Mouse (Mus musculus) intestine, embryonic 15.5 days (tissue): ENCODE results near the gene Pomgnt2. TPM values are rescaled to one million over a fixed set of nuclear protein-coding genes. Genes with fewer than 3 reads are reported as not detected.

Experiments used
- ATAC-seq: fragments of 200-750 bp; cut with Nextera tagmentation; 2 replicates; pipeline ENCODE4 v1.8.0; 2017; ENCODE audit warnings: moderate TSS enrichment, moderate library complexity
- H3K27ac ChIP-seq: fragments of 300-500 bp; sonication (generic); 2 replicates; pipeline ENCODE4 v1.5.1; 2015; ENCODE audit warnings: mild to moderate bottlenecking, inconsistent platforms
- H3K27me3 ChIP-seq: fragments of 300-500 bp; sonication (generic); replicated peaks from 2 replicates; pipeline ENCODE4 v1.6.1; 2015; ENCODE audit warnings: inconsistent platforms
- H3K36me3 ChIP-seq: fragments of 300-500 bp; sonication (generic); 2 replicates; pipeline ENCODE4 v1.6.1; 2015; ENCODE audit warnings: inconsistent platforms
- H3K4me1 ChIP-seq: fragments of 300-500 bp; sonication (generic); replicated peaks from 2 replicates; pipeline ENCODE4 v1.6.1; 2015; ENCODE audit warnings: inconsistent platforms
- H3K4me2 ChIP-seq: fragments of 300-500 bp; sonication (generic); replicated peaks from 2 replicates; pipeline ENCODE4 v1.6.1; 2015; ENCODE audit warnings: mild to moderate bottlenecking, inconsistent platforms
- H3K4me3 ChIP-seq: fragments of 300-500 bp; sonication (generic); replicated peaks from 2 replicates; pipeline ENCODE4 v1.5.1; 2015; ENCODE audit warnings: inconsistent platforms
- H3K9ac ChIP-seq: fragments of 300-500 bp; sonication (generic); 2 replicates; pipeline ENCODE4 v1.6.1; 2015; ENCODE audit warnings: inconsistent platforms
- H3K9me3 ChIP-seq: fragments of 300-500 bp; sonication (generic); 2 replicates; pipeline ENCODE4 v1.6.1; 2016; ENCODE audit warnings: inconsistent platforms
- WGBS: fragments of 180-500 bp; shearing (Covaris S2); methylation state at CpG from one replicate; pipeline ENCODE4 v1.1.7; 2015; 5-methylcytosine and 5-hydroxymethylcytosine counted together
- polyA plus RNA-seq: library from polyadenylated mRNA; unstranded; fragments of >200 nt; fragmentation: Nextera tagmentation; extraction: Ambion mirVana; gene quantifications from 2 replicates; pipeline ENCODE4 v1.2.1, GENCODE M21; 2015

The Pomgnt2 gene
- 12.9 and 15.9 TPM in 2 replicates for polyA plus RNA-seq

DNA sequence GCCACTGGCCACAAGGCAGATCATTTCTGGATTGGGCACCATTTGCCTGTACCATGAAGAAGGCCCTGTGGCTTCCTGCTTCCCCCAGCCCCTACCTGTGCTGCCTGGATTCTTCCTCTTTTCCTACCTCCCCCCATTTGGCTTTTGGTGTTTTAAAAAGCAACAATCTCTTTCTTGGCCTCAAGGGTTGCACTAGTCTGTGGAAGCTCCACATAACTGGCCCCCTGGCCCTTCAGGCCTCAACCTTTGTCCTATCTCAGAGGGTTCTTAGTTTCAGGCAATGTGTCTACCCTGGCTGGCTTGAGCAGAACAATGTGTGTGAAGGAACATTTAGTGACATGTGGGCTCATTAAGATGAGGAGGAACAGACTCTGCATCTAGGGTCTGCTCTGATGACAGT is at the start of gene Pomgnt2:
Gene Pomgnt2, minus strand, starts transcription at position 101 of the 400 bp plus-strand sequence.
- Histone ChIP-seq H3K27ac (no peak within 1 kb of the TSS), H3K9me3 (no peaks in the 10 kb centered on the region), H3K4me3 (peak within 1 kb of the TSS; percentile 71), H3K4me1 (peaks cover 6% of the 10 kb centered on the region; the same call in 1 of the 2 replicates), H3K4me2 (peak within 1 kb of the TSS; percentile 96), H3K36me3 (no peaks in the 10 kb centered on the region), H3K27me3 (no peaks in the 10 kb centered on the region), H3K9ac (no peak within 1 kb of the TSS)
- ATAC-seq = no peak

DNA sequence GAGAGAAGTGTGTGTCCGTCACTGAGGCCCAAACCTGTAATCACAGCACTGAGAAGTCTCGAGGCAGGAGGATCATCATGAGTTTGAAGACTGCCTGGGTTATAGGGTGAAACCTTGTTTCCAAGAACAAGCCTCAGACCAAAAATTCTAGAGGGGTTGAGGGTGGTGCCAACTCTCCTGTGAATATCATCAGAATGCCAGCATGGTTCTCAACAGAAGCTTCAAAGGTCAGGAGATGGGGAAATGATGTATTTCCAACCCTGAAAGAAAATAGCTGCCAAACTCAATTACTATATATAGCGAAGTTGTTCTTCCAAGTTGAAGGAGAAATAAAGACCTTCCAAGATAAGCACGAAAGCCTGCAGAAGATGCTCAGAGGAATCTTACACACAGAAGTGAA is 42.9 kb upstream of the Pomgnt2 start:
- 72% methylated on average over 4 of the region's 4 CpGs for WGBS
- no peak overlapping the region for H3K4me3 ChIP-seq
- H3K27me3 ChIP-seq = no peaks in the 10 kb centered on the region
- no peaks in the 10 kb centered on the region for H3K9me3 ChIP-seq
- H3K9ac ChIP-seq = no peak overlapping the region
- ATAC-seq = no peak
- H3K27ac ChIP-seq = no peak overlapping the region
- no peaks in the 10 kb centered on the region for H3K4me1 ChIP-seq
- H3K36me3 ChIP-seq = no peaks in the 10 kb centered on the region
- H3K4me2 ChIP-seq = no peak overlapping the region

DNA sequence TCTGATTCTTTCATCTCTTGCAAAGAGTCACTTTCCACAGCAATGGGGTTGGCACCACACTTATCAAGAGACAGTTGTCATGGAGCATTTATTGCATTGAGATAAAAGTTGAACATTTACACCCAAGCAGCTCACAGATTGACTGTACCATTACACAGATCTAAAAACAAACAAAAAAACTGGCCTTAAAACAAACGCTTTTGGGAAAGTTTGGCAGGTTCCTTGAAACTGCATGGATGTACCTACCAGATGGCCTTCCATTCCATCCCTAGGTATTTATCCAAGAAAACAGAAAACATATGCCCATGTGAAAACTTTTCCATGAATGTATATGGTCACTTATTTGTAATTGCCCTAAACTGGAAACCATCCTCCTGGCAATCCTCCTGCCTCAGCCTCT is 41.7 kb upstream of the Pomgnt2 start:
- 64% methylated on average over 1 of the region's 1 CpGs for WGBS
- no peak overlapping the region for H3K9ac ChIP-seq
- no peak for ATAC-seq
- H3K4me1 ChIP-seq = no peaks in the 10 kb centered on the region
- no peak overlapping the region for H3K4me3 ChIP-seq
- H3K9me3 ChIP-seq = no peaks in the 10 kb centered on the region
- no peak overlapping the region for H3K4me2 ChIP-seq
- no peak overlapping the region for H3K27ac ChIP-seq
- no peaks in the 10 kb centered on the region for H3K27me3 ChIP-seq
- H3K36me3 ChIP-seq = no peaks in the 10 kb centered on the region

DNA sequence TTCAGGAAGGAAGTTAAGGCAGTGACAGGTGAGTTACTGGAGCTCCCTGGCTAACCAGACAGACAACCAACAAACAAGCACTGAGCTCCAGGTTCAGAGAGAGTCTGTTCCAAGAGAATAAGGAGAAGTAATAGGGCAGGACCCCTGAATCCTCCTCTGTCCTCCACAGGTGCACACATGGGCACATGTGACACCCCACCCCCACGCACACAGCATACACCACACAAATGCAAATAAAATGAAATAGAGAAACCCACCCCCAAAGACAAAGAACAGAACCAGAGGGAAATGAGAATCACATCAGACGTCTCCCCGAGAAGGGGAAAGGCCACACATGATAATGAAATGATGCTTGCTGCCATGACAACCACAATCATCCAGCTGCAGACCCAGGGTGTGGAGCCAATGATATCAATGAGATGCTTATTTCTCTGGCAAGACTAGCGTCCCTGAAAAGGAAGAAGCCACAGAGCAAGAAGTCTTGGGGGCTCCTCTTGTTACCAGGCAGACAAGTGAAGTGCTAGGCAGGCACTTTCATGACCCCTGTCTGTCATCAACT is 39.7 kb upstream of the Pomgnt2 start:
- H3K9me3 ChIP-seq = no peaks in the 10 kb centered on the region
- H3K4me2 ChIP-seq = no peak overlapping the region
- WGBS = 58% methylated on average over 4 of the region's 4 CpGs
- no peak overlapping the region for H3K27ac ChIP-seq
- H3K4me3 ChIP-seq = no peak overlapping the region
- H3K4me1 ChIP-seq = no peaks in the 10 kb centered on the region
- no peak overlapping the region for H3K9ac ChIP-seq
- H3K27me3 ChIP-seq = no peaks in the 10 kb centered on the region
- no peaks in the 10 kb centered on the region for H3K36me3 ChIP-seq
- no peak for ATAC-seq

DNA sequence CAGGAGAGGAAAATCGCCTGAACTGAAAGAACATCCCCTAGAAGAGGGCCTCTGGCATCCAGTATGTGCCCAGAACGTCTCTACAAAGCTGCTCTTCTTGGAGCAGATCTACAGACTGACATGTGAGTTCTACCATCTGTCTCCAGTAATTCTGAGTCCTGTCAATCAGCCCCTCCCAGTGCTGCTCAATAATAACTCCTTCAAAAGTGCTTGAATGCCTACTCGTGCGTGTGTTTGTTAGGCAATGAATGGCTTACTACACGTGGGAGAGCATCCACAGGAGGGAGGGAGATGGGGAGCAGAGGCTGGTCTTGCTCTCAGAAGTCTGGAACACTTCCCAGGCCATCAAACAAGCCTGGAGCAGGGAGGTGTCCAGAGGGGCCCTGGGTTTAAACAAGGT is 38.9 kb upstream of the Pomgnt2 start:
- no peak for ATAC-seq

DNA sequence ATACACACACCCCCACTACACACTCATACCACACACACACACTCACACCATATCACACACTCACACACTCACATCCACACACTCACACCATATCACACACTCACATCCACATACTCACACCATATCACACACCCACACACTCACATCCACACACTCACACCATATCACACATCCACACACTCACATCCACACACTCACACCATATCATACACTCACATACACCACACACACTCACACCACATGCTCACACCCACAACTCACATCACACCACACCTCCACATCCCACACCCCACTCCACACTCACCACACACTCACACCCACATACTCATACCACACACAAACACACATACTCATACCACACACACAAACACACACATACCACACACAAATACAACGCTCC is 38.0 kb upstream of the Pomgnt2 start:
- Histone ChIP-seq H3K4me2 (no peak overlapping the region), H3K9ac (no peak overlapping the region), H3K27me3 (no peaks in the 10 kb centered on the region), H3K4me1 (no peaks in the 10 kb centered on the region), H3K36me3 (no peaks in the 10 kb centered on the region), H3K4me3 (no peak overlapping the region), H3K9me3 (no peaks in the 10 kb centered on the region), H3K27ac (no peak overlapping the region)
- 100% methylated on average over 1 of the region's 1 CpGs for WGBS
- ATAC-seq = no peak

More for the DNA sequence above, 38.9 kb upstream of the Pomgnt2 start:
- H3K4me2 ChIP-seq = no peak overlapping the region
- H3K9me3 ChIP-seq = no peaks in the 10 kb centered on the region
- no peaks in the 10 kb centered on the region for H3K27me3 ChIP-seq
- H3K9ac ChIP-seq = no peak overlapping the region
- 37% methylated on average over 5 of the region's 5 CpGs for WGBS
- H3K36me3 ChIP-seq = no peaks in the 10 kb centered on the region
- no peaks in the 10 kb centered on the region for H3K4me1 ChIP-seq
- no peak overlapping the region for H3K27ac ChIP-seq
- no peak overlapping the region for H3K4me3 ChIP-seq

DNA sequence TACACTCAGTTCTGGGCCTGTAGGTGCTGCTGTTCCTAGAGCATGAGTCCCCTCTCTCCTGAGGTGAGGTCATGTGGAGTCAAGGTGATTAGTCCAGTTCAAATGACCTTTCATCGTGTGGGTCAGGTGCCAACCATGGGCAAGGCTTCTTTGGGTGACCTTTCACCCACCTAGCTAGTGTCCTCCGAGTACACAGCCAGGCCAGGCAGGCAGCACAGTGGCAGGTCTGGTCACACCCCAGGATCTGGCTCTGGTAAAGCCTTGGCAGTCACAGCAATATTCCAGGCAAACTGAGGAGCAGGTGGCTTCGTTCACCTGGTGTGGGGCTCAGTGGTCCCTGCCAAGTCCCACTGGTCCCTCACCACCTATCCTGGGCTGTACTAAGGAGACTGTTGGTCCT is 35.2 kb upstream of the Pomgnt2 start:
- no peak overlapping the region for H3K4me2 ChIP-seq
- H3K9me3 ChIP-seq = no peaks in the 10 kb centered on the region
- H3K27ac ChIP-seq = no peak overlapping the region
- no peak overlapping the region for H3K4me3 ChIP-seq
- H3K4me1 ChIP-seq = peaks cover 11% of the 10 kb centered on the region
- 71% methylated on average over 3 of the region's 3 CpGs for WGBS
- ATAC-seq = no peak
- no peak overlapping the region for H3K9ac ChIP-seq
- H3K27me3 ChIP-seq = no peaks in the 10 kb centered on the region
- no peaks in the 10 kb centered on the region for H3K36me3 ChIP-seq

DNA sequence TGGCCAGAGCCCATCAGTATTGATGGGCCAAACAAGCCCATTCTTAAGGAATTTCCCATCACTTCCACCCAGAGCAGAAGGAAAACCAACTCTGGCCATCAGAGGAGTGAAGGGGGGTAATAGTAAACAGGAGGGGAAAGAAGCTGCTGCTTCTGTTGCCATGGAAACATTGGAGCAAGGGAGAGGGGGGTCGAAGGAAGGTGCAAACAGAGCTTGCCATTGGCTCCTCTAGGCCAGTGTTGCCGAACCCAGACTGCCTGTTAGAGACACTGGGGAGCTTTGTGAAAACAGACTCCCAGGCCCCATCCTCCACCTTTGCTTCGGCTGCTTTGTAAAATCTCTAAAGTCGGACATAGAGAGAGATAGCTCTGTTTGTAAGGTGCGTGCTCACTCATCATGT is 33.8 kb upstream of the Pomgnt2 start:
- Histone ChIP-seq H3K4me2 (no peak overlapping the region), H3K4me3 (no peak overlapping the region), H3K9ac (no peak overlapping the region), H3K27me3 (no peaks in the 10 kb centered on the region), H3K27ac (no peak overlapping the region), H3K9me3 (no peaks in the 10 kb centered on the region), H3K4me1 (peaks cover 20% of the 10 kb centered on the region), H3K36me3 (no peaks in the 10 kb centered on the region)
- 45% methylated on average over 5 of the region's 5 CpGs for WGBS
- ATAC-seq = no peak

DNA sequence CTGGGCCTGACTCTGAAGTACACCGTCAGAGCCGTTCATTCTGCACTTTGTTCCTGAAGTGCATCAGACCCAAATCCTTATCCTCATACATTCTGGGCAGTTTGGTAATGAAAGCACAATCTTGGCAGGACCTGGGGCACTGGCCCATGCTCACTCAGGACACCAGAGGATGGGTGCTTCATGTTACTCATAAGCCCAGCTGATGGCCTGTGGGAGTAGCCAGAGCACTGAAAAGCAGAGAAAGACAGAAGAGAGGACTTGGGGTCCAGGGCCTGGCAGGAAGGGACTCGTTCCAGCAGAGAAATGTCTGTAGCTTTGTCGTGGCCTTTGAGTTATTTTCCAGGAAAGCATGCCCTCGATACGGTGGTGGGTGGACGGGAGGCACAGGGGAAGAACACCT is 32.9 kb upstream of the Pomgnt2 start:
- H3K4me1 ChIP-seq = peaks cover 20% of the 10 kb centered on the region
- WGBS = 86% methylated on average over 7 of the region's 7 CpGs
- no peak for ATAC-seq
- H3K4me3 ChIP-seq = no peak overlapping the region
- no peak overlapping the region for H3K9ac ChIP-seq
- no peaks in the 10 kb centered on the region for H3K27me3 ChIP-seq
- H3K36me3 ChIP-seq = no peaks in the 10 kb centered on the region
- H3K27ac ChIP-seq = no peak overlapping the region
- no peaks in the 10 kb centered on the region for H3K9me3 ChIP-seq
- no peak overlapping the region for H3K4me2 ChIP-seq

DNA sequence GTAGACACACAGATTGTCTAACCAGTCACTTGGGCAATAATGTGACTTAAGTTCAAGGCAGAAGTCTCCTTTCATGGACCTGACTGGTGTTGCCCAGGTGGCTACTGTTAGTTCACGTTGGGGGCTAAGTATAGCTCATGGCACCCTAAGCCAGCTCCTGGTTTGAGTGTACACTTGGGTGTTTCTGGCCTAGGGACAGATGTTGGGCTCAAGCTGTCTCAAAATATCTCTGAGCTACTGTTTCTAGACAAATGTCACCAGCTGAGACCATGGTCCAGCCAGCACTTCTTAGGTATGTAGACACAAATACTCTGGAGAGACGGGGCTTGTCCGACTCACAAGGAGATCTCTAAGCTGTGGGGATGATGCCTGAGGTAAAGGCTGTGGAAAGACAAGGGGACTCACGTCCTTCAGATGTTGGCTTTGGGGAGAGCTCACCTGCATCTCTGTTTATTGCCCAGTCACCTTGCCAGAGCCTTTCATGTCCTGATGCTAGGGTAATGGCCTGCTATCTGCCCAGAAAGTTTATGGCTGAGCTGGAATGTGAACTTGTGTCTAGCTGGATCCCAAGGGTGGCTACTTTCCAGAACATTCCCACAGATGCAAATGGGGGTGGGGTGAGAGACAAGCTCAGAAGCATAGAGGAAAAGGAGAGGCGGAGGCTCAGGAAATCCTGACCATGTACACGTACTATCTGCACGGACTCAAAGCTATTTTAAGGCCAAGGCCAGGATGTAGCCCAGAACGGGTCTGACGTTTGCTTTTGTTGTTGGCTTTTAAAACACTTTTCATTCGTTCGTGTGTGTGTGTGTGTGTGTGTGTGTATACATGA is 31.2 kb upstream of the Pomgnt2 start:
- Histone ChIP-seq H3K4me3 (no peak overlapping the region), H3K9ac (no peak overlapping the region), H3K27me3 (no peaks in the 10 kb centered on the region), H3K36me3 (no peaks in the 10 kb centered on the region), H3K4me2 (no peak overlapping the region), H3K27ac (peak overlapping the region; percentile 51; the same call in 1 of the 2 replicates), H3K9me3 (no peaks in the 10 kb centered on the region), H3K4me1 (peaks cover 20% of the 10 kb centered on the region)
- 60% methylated on average over 11 of the region's 11 CpGs for WGBS
- peak; percentile 57; the same call in 1 of the 2 replicates for ATAC-seq

DNA sequence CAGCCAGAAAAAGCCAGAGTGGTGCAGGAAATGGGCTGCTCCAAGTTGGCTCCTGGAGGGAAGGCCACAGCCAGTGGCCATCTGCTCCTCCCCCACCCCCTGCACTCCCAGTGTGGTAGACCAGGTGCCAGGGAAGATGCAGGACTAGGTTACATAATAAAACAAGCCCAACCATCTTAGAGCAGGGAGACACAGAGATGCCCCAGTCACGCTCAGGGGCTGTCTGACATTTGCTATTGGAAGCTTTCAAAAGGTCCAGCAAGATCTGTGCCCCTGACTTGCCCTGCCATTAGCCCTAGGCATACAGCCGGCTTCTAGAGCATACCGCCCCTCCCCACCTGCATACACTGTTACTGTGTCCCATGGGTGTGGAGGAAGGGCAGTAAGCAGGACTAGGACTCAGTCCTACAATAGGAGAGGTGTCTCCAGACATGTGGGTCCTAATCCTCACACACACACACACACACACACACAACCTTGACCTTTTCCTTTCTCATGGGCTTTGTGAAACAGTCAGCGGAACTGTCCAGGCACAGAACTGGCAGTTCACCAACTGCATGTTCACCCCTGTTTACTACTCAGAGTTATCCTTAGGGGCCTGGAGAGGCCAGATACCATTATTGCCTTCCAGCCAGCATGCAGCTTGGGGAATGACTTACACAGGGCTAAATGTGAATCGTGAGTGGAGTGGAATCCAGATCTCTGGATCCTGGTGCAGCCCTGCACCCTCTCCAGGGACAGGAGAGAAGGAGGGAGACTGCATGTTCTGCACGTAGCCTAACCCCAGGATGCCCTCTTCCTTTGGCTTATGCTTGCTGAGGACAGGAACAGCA is 30.4 kb upstream of the Pomgnt2 start:
- H3K4me2 ChIP-seq = no peak overlapping the region
- no peaks in the 10 kb centered on the region for H3K36me3 ChIP-seq
- H3K9me3 ChIP-seq = no peaks in the 10 kb centered on the region
- 51% methylated on average over 6 of the region's 6 CpGs for WGBS
- peak; percentile 44 for ATAC-seq
- H3K27me3 ChIP-seq = no peaks in the 10 kb centered on the region
- H3K4me1 ChIP-seq = peaks cover 20% of the 10 kb centered on the region
- H3K27ac ChIP-seq = peak overlapping the region; percentile 51
- no peak overlapping the region for H3K9ac ChIP-seq
- no peak overlapping the region for H3K4me3 ChIP-seq

DNA sequence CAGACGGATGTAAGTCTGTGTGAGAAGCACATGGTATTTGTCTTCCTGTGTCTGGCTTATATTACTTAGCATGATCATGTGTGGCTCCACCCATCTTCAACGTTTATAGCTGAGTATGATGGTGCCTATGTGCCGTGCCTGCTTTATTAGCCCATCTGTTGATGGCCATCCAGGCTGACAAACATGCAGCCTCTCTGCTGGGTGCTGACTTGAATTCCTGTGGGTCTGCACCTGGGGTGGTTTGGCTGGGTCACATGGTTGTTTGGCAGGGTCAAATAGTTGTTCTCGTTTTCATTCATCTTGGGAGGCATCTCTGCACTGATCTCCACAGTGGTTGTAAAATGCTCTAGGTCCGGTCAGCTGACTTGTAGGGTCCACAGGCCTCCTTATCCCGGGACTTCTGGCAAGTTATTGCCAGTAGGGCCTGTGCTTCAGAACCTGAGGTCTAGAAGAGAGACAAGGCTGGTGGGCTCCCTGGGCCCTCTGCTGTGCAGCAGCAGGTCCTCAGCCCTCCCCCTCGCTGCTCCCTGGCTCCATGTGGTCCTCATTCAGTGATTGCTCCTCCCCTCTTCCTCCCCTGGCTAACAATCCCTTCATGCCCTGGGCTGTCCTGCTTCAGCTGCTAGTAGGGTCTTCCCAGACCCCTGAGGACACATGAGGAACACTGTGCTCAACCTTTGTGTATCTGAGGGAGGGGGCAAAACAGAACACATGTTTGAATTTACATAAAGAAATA is 29.1 kb upstream of the Pomgnt2 start:
- whole genome bisulfite sequencing = 39% methylated on average over 7 of the region's 7 CpGs
- H3K9ac ChIP-seq = no peak overlapping the region
- H3K4me3 ChIP-seq = no peak overlapping the region

More for the DNA sequence above, 29.1 kb upstream of the Pomgnt2 start:
- peaks cover 20% of the 10 kb centered on the region for H3K4me1 ChIP-seq
- ATAC-seq = no peak
- no peaks in the 10 kb centered on the region for H3K9me3 ChIP-seq
- no peaks in the 10 kb centered on the region for H3K27me3 ChIP-seq
- no peak overlapping the region for H3K4me2 ChIP-seq
- H3K27ac ChIP-seq = peak overlapping the region; percentile 51
- H3K36me3 ChIP-seq = no peaks in the 10 kb centered on the region
